ENCODE assay signal across 15 mouse cellular contexts in genomic region chr3:69362350-69362790, GRCm38 (mm10). TPM values are rescaled to one million over a fixed set of nuclear protein-coding genes. Genes with fewer than 3 reads are reported as not detected.
DNase-seq lines count a peak whose midpoint lies in the region; ATAC-seq and TF ChIP-seq lines count a peak whose summit lies in the region.
"Had no signal": no experiment of that assay in that cellular context is flagged by ENCODE, and none has a peak within 500 bp of the region (broad histone marks: within the 10 kb centered on the region; RNA-seq: fewer than 3 reads in every experiment).

No protein-coding gene starts in this region.

- no peaks in the 10 kb centered on the region for H3K27me3 ChIP-seq in cerebellum, adult 2 months (ENCODE audit: control insufficient read depth, insufficient read depth, low read length)
- no peaks in the 10 kb centered on the region for H3K27me3 ChIP-seq in hindbrain, embryonic 16.5 days (replicated peaks; ENCODE audit: control insufficient read depth, insufficient read depth, low read length)
- H3K27me3 ChIP-seq: liver, embryonic 15.5 days had no signal

- H3K27ac ChIP-seq in layer of hippocampus, adult 2 months: peak overlapping the region; percentile 80
- peak overlapping the region; percentile 99 for H3K27ac ChIP-seq in cerebellum, adult 2 months (ENCODE audit: insufficient read depth, low read length)
- peak overlapping the region; percentile 57 for H3K27ac ChIP-seq in hindbrain, embryonic 16.5 days (ENCODE audit: low read depth, low read length)
- H3K27ac ChIP-seq: limb, embryonic 10.5 days; liver, embryonic 15.5 days had no signal

- no peak for TF ChIP-seq POLR2A in cerebellum, adult 2 months (IDR thresholded peaks at IDR 0.05; ENCODE audit: borderline replicate concordance, insufficient read depth, low read length)

- DNase-seq in frontal cortex, postnatal 10 days (ENCODE audit: low spot score in 2 of 2): no peak
- DNase-seq in layer of hippocampus, adult 2 months (ENCODE audit: low spot score in 2 of 2): no peak
- DNase-seq in layer of hippocampus, adult 11-12 months (ENCODE audit: low spot score): no peak
- DNase-seq in cerebellum, adult 2 months: peak; percentile 60 to 63
- DNase-seq in embryo, embryonic 10.5 days (ENCODE audit: low spot score): no peak
- DNase-seq: embryo, embryonic 11 days; gastrocnemius, postnatal 10 days; heart, postnatal 10 days; lung, postnatal 36 days; right cerebral cortex, postnatal 25 days had no signal

- H3K9me3 ChIP-seq in hindbrain, embryonic 16.5 days (ENCODE audit: control insufficient read depth, low read length): no peaks in the 10 kb centered on the region
- H3K9me3 ChIP-seq: limb, embryonic 10.5 days; liver, embryonic 15.5 days had no signal

- no peak overlapping the region for H3K9ac ChIP-seq in hindbrain, embryonic 16.5 days (ENCODE audit: low read depth, low read length)
- H3K9ac ChIP-seq: liver, embryonic 15.5 days had no signal

- no peak overlapping the region for H3K4me3 ChIP-seq in layer of hippocampus, adult 2 months
- no peak overlapping the region for H3K4me3 ChIP-seq in cerebellum, adult 2 months (replicated peaks; ENCODE audit: insufficient read depth, low read depth, low read length)
- no peak overlapping the region for H3K4me3 ChIP-seq in hindbrain, embryonic 16.5 days (ENCODE audit: low read length)
- H3K4me3 ChIP-seq: limb, embryonic 10.5 days; liver, embryonic 15.5 days had no signal

- peak; percentile 32 for ATAC-seq in frontal cortex, adult (ENCODE audit: low TSS enrichment)
- 0 out of 2 replicates have a peak, but pooled peaks have one; percentile 7 for ATAC-seq in hindbrain, embryonic 16.5 days
- ATAC-seq: activated CD4-positive, CD25-positive, alpha-beta regulatory T cell, adult 4 months had no signal

- H3K4me2 ChIP-seq in hindbrain, embryonic 16.5 days (ENCODE audit: low read length): no peak overlapping the region
- H3K4me2 ChIP-seq: liver, embryonic 15.5 days had no signal

- WGBS in cerebellum, adult 2 months: 11% methylated on average over 5 of the region's 5 CpGs
- WGBS in hindbrain, embryonic 16.5 days: 67% methylated on average over 5 of the region's 5 CpGs

- no peak for TF ChIP-seq CTCF in layer of hippocampus, adult 2 months (conservative IDR thresholded peaks at IDR 0.05)
- TF ChIP-seq CTCF in cerebellum, adult 2 months (IDR thresholded peaks at IDR 0.05; ENCODE audit: borderline replicate concordance, insufficient read depth, low read depth, low read length): no peak

- H3K36me3 ChIP-seq in hindbrain, embryonic 16.5 days (ENCODE audit: control insufficient read depth, insufficient read depth, low read length): no peaks in the 10 kb centered on the region
- H3K36me3 ChIP-seq: limb, embryonic 10.5 days; liver, embryonic 15.5 days had no signal

- H3K4me1 ChIP-seq in cerebellum, adult 2 months (ENCODE audit: control insufficient read depth, insufficient read depth, low read length): peaks cover 36% of the 10 kb centered on the region
- peaks cover 7% of the 10 kb centered on the region for H3K4me1 ChIP-seq in hindbrain, embryonic 16.5 days (ENCODE audit: control insufficient read depth, insufficient read depth, low read depth, low read length)

RNA-seq across cellular contexts. Expression of gene Ppm1l, which starts 45.7 kb away (rescaled TPM):
- 10 to 100 TPM; 49.7 to 51.1 TPM for total RNA-seq in layer of hippocampus, adult 2 months (2021)
- polyA plus RNA-seq in cerebellum, adult 2 months (2012; rRNA removed): 38.2 and 39.8 TPM in 2 replicates
- 19.1 and 20.8 TPM in 2 replicates for polyA plus RNA-seq in hindbrain, embryonic 16.5 days (2015; fragmentation: Nextera tagmentation; extraction: Ambion mirVana)

Comparison
In these comparisons a context has a peak if more than half of its experiments do, and no peak if none do; other contexts are left out.
1. DNase-seq: peak in cerebellum, adult 2 months (2 of 2); none in frontal cortex, postnatal 10 days (0 of 2), layer of hippocampus, adult 2 months (0 of 2), layer of hippocampus, adult 11-12 months (single experiment) and embryo, embryonic 10.5 days (single experiment).
2. Peak in every context shown above with its lines, with median percentiles within 50 percentile points of each other: H3K27ac ChIP-seq.